Mouse (Mus musculus) hindbrain, embryonic 14.5 days (tissue): Measurements from ENCODE around the gene Pcp4l1. TPM values are rescaled to one million over a fixed set of nuclear protein-coding genes. Genes with fewer than 3 reads are reported as not detected.

ENCODE experiments used
- ATAC-seq: fragments of 200-750 bp; cut with Nextera tagmentation; 2 replicates; pipeline ENCODE4 v1.8.0; 2017; ENCODE audit warnings: moderate number of reproducible peaks, mild to moderate bottlenecking, moderate TSS enrichment, moderate library complexity; ENCODE audit not compliant: low FRiP score
- DNase-seq: peaks from one replicate; pipeline ENCODE4 v3.0.0-alpha.2; 2015; ENCODE audit warnings: low spot score
- H3K27ac ChIP-seq: fragments of 300-500 bp; sonication (generic); 2 replicates; pipeline ENCODE4 v1.5.1; 2014; ENCODE audit warnings: mild to moderate bottlenecking, moderate library complexity
- H3K27me3 ChIP-seq: fragments of 300-500 bp; sonication (generic); 2 replicates; pipeline ENCODE4 v1.6.1; 2014; ENCODE audit warnings: mild to moderate bottlenecking, low read length, mixed read lengths; ENCODE audit not compliant: control insufficient read depth, insufficient read depth
- H3K36me3 ChIP-seq: fragments of 300-500 bp; sonication (generic); replicated peaks from 2 replicates; pipeline ENCODE4 v1.6.1; 2014; ENCODE audit not compliant: control insufficient read depth, insufficient read depth
- H3K4me1 ChIP-seq: fragments of 300-500 bp; sonication (generic); replicated peaks from 2 replicates; pipeline ENCODE4 v1.6.1; 2014; ENCODE audit warnings: antibody characterized with exemption, low read length, mixed read lengths; ENCODE audit not compliant: control insufficient read depth, insufficient read depth
- H3K4me2 ChIP-seq: fragments of 300-500 bp; sonication (generic); replicated peaks from 2 replicates; pipeline ENCODE4 v1.6.1; 2014; ENCODE audit warnings: mild to moderate bottlenecking, moderate library complexity
- H3K4me3 ChIP-seq: fragments of 300-500 bp; sonication (generic); replicated peaks from 2 replicates; pipeline ENCODE4 v1.5.1; 2014; ENCODE audit warnings: mild to moderate bottlenecking, low read length
- H3K9ac ChIP-seq: fragments of 300-500 bp; sonication (generic); 2 replicates; pipeline ENCODE4 v1.6.1; 2014
- H3K9me3 ChIP-seq: fragments of 300-500 bp; sonication (generic); 2 replicates; pipeline ENCODE4 v1.6.1; 2016; ENCODE audit warnings: low read length; ENCODE audit not compliant: control insufficient read depth
- WGBS: fragments of 180-500 bp; shearing (Covaris S2); extraction: QIAGEN DNeasy Blood & Tissue Kit; methylation state at CpG from one replicate; pipeline ENCODE4 v1.1.7; 2014; 5-methylcytosine and 5-hydroxymethylcytosine counted together
- polyA plus RNA-seq: library from polyadenylated mRNA; unstranded; fragments of >200 nt; fragmentation: Nextera tagmentation; extraction: Ambion mirVana; gene quantifications from 2 replicates; pipeline ENCODE4 v1.2.1, GENCODE M21; 2014

The Pcp4l1 gene
- polyA plus RNA-seq, 1 experiment from 2014 or later: 55.1 TPM

- Histone ChIP-seq H3K4me1 (no peaks in the 10 kb centered on the region), H3K27me3 (no peaks in the 10 kb centered on the region), H3K27ac (no peak overlapping the region), H3K4me3 (no peak overlapping the region), H3K4me2 (no peak overlapping the region), H3K9me3 (no peaks in the 10 kb centered on the region), H3K36me3 (no peaks in the 10 kb centered on the region), H3K9ac (no peak overlapping the region)
- DNase-seq (no peak), ATAC-seq (no peak)
- WGBS: 25% methylated on average over 4 of the region's 4 CpGs
Observed at GRCm38 (mm10) chr1:171209409-171209808, 13.3 kb upstream of the Pcp4l1 start.

DNA sequence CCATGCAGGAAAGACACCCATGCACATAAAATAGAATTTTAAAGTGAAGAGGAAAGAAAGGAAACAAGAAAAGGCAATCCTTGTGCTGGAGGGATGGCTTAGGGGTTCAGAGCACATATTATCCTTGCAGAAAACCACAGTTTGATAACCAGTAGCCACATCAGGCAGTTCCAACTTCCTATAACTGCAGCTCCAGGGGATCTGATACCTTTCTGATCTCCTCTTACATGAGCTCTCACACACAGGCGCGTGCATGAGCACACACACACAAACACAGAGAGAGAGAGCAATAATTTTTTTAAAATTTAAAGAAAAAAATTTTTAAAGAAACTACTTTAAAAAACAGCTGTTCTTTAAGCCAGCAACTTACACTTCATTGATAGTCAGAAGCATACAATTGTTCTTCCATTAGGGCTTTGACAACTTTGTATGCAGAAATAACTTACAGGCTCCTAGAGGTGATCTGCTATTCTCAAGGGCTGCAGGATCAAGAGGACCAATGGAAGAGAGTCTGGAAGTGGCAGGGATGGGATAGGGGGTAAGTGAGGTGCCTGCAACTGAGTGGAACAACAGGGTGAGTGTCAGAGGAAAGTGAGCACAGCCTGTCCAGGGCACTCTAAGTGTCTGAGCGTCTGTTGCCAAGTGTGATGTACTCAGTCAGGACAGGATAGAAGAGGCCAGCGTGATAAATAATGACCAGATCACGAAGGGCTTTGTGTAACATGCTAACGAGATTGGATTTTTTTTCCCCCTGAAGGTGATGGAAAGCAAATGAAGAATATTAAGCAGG lies 9.8 kb upstream of the Pcp4l1 start:
- no peaks in the 10 kb centered on the region for H3K9me3 ChIP-seq
- H3K4me1 ChIP-seq: no peaks in the 10 kb centered on the region
- H3K4me3 ChIP-seq: no peak overlapping the region
- no peak overlapping the region for H3K4me2 ChIP-seq
- no peaks in the 10 kb centered on the region for H3K36me3 ChIP-seq
- no peak overlapping the region for H3K9ac ChIP-seq
- H3K27me3 ChIP-seq: no peaks in the 10 kb centered on the region
- DNase-seq (no peak), ATAC-seq (no peak)
- WGBS: 55% methylated on average over 6 of the region's 6 CpGs
- H3K27ac ChIP-seq: no peak overlapping the region

GRCm38 (mm10) chr1:171204249-171204644 lies 8.2 kb upstream of the Pcp4l1 start:
- Histone ChIP-seq H3K9ac (no peak overlapping the region), H3K4me2 (no peak overlapping the region), H3K4me3 (no peak overlapping the region), H3K36me3 (no peaks in the 10 kb centered on the region), H3K9me3 (no peaks in the 10 kb centered on the region), H3K4me1 (no peaks in the 10 kb centered on the region), H3K27ac (no peak overlapping the region), H3K27me3 (no peaks in the 10 kb centered on the region)
- WGBS: 65% methylated on average over 7 of the region's 7 CpGs
- DNase-seq (no peak), ATAC-seq (no peak)

GRCm38 (mm10) chr1:171203471-171204248 lies 7.6 kb upstream of the Pcp4l1 start:
- no peaks in the 10 kb centered on the region for H3K9me3 ChIP-seq
- no peaks in the 10 kb centered on the region for H3K27me3 ChIP-seq
- no peak for DNase-seq
- no peak overlapping the region for H3K27ac ChIP-seq
- H3K4me1 ChIP-seq: no peaks in the 10 kb centered on the region
- no peaks in the 10 kb centered on the region for H3K36me3 ChIP-seq
- no peak overlapping the region for H3K4me2 ChIP-seq
- ATAC-seq: no peak
- 60% methylated on average over 10 of the region's 11 CpGs for WGBS
- no peak overlapping the region for H3K9ac ChIP-seq
- H3K4me3 ChIP-seq: no peak overlapping the region

- Histone ChIP-seq H3K4me2 (no peak overlapping the region), H3K4me3 (no peak overlapping the region), H3K27me3 (peaks cover 18% of the 10 kb centered on the region), H3K9ac (no peak overlapping the region), H3K9me3 (no peaks in the 10 kb centered on the region), H3K4me1 (peaks cover 7% of the 10 kb centered on the region; the same call in 1 of the 2 replicates), H3K36me3 (no peaks in the 10 kb centered on the region), H3K27ac (no peak overlapping the region)
- WGBS: 100% methylated on average over 1 of the region's 1 CpGs
- DNase-seq (no peak), ATAC-seq (no peak)
Observed at GRCm38 (mm10) chr1:171200769-171201168, 4.7 kb upstream of the Pcp4l1 start.

- H3K27me3 ChIP-seq: peaks cover 22% of the 10 kb centered on the region
- no peak overlapping the region for H3K9ac ChIP-seq
- no peaks in the 10 kb centered on the region for H3K36me3 ChIP-seq
- H3K4me2 ChIP-seq: no peak overlapping the region
- H3K27ac ChIP-seq: no peak overlapping the region
- peaks cover 11% of the 10 kb centered on the region for H3K4me1 ChIP-seq
- ATAC-seq (no peak), DNase-seq (no peak)
- H3K4me3 ChIP-seq: no peak overlapping the region
- WGBS: 68% methylated on average over 1 of the region's 1 CpGs
- no peaks in the 10 kb centered on the region for H3K9me3 ChIP-seq
Observed at GRCm38 (mm10) chr1:171199532-171199931, 3.5 kb upstream of the Pcp4l1 start.

DNA sequence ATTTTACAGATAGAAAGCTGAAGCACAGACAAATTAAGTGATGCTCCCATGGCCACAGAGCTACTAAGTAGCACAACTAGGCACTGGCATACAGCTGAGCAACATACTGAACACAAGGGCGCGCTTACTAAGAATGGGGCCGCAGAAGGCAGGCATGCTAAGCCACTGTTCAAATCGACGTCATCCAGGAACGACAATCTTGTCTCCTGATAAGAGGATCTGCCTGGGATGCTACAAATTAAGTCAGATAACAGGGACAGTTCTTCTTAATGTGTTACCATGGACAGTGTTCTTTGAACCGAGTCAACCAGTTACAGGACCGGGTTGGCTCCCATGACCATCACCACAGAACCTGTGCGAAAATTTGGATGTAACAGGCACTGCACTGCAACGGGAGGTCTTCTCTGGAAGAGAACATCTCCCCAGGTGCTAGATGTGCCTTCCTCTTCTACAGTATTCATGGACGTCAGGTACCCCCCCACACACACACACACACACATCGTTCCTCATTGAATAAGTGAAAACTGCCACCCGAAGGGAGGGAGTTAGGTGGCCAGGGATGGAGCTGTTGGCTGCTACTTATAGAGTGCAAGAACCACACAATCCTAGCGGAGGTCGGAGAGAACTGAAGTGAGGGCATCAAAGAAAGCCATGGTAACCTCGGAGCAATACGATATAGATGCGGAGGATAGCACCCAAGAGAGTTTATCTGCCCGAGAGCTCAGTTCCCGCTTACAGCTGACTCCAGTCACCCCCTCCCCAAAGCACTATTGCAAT lies 834 bp downstream of the Pcp4l1 start:
- Histone ChIP-seq H3K27ac (no peak overlapping the region), H3K4me3 (peak overlapping the region; percentile 61), H3K4me2 (peak overlapping the region; percentile 98), H3K36me3 (no peaks in the 10 kb centered on the region), H3K9ac (peak overlapping the region; percentile 66), H3K4me1 (peaks cover 23% of the 10 kb centered on the region), H3K27me3 (peaks cover 36% of the 10 kb centered on the region), H3K9me3 (no peaks in the 10 kb centered on the region)
- 6% methylated on average over 20 of the region's 20 CpGs for WGBS
- peak; percentile 10; the same call in 1 of the 2 replicates for ATAC-seq
- no peak for DNase-seq

- Histone ChIP-seq H3K27ac (0 out of 2 replicates have a peak overlapping the region, but pooled peaks have one; percentile 55), H3K4me1 (peaks cover 30% of the 10 kb centered on the region), H3K4me2 (peak overlapping the region; percentile 98), H3K27me3 (peaks cover 36% of the 10 kb centered on the region), H3K9me3 (no peaks in the 10 kb centered on the region), H3K36me3 (no peaks in the 10 kb centered on the region), H3K9ac (0 out of 2 replicates have a peak overlapping the region, but pooled peaks have one; percentile 18), H3K4me3 (peak overlapping the region; percentile 16)
- WGBS: 29% methylated on average over 11 of the region's 11 CpGs
- DNase-seq (no peak), ATAC-seq (no peak)
Observed at GRCm38 (mm10) chr1:171193911-171194830, 1.9 kb downstream of the Pcp4l1 start.
